ENCODE assay signal across 12 mouse cellular contexts in the genomic region with DNA sequence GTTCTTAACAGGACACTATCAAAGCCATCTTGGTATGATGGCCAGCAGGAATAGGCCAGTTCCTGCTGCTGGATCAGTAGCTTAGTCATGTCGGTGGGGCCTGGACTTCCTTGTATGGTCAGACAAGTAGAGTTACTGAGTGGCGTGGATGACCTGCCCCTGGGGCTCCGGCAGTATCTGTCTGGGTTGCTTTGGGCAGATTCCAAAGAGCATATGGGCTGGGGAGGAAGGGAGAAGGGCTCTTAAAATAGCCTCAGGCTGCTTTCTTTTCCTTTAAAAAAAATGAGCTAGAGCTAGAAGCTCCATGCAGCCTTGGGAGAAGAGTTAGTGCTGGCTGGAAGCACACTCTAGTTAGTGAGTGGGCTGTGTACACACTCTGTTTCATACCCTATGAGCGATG. TPM values are rescaled to one million over a fixed set of nuclear protein-coding genes. Genes with fewer than 3 reads are reported as not detected.
DNase-seq lines count a peak whose midpoint lies in the region; TF ChIP-seq lines count a peak whose summit lies in the region.
"Had no signal": no experiment of that assay in that cellular context is flagged by ENCODE, and none has a peak within 500 bp of the region (broad histone marks: within the 10 kb centered on the region; RNA-seq: fewer than 3 reads in every experiment).

No protein-coding gene starts in this region.

- intact Hi-C loops in left cerebral cortex, adult 2 months (cut with DNase I) = no loop called here
- intact Hi-C loops in left cerebral cortex, postnatal 36 days (cut with DNase I) = no loop called here

- peak in 1 of 2 experiments; percentile 43 for DNase-seq in left cerebral cortex, adult 2 months (ENCODE audit: extremely low spot score in 1 of 2, low spot score in 2 of 2)
- no peak for DNase-seq in left cerebral cortex, adult 11 months (ENCODE audit: low spot score)
- DNase-seq in cerebellum, adult 18-20 months = peak; percentile 49 to 54
- DNase-seq in cerebellum, postnatal 25 days = peak; percentile 64 to 71
- peak; percentile 45 to 55 for DNase-seq in left cerebral cortex, postnatal 36 days (ENCODE audit: low spot score in 2 of 2)
- DNase-seq in adrenal gland, adult 18-20 months (ENCODE audit: low spot score in 2 of 2) = no peak
- DNase-seq in gastrocnemius, adult 18-20 months (ENCODE audit: low spot score) = no peak
- DNase-seq: embryo, embryonic 11 days; kidney, adult 9 months; lung, postnatal 14 days had no signal

- peak overlapping the region; percentile 74 for H3K27ac ChIP-seq in left cerebral cortex, adult 2 months
- H3K27ac ChIP-seq: midbrain, embryonic 15.5 days; neural tube, embryonic 13.5 days had no signal

- H3K4me3 ChIP-seq in left cerebral cortex, adult 2 months = no peak overlapping the region
- H3K4me3 ChIP-seq: midbrain, embryonic 15.5 days; neural tube, embryonic 13.5 days had no signal

- no peak for TF ChIP-seq CTCF in left cerebral cortex, adult 2 months (IDR thresholded peaks at IDR 0.05)

RNA-seq across cellular contexts. Expression of a gene that starts 18.3 kb away (rescaled TPM):
- total RNA-seq in left cerebral cortex, adult 2 months (2021) = 100 to 1,000 TPM; 299 to 307 TPM
- total RNA-seq in left cerebral cortex, postnatal 36 days (2021) = 100 to 1,000 TPM; 266 to 272 TPM
- 100 to 1,000 TPM in 1 of 2 experiments, 10 to 100 TPM in 1; 96.3 to 122 TPM for total RNA-seq in adrenal gland, adult 18-20 months (2021)
- 1 to 10 TPM; 4.6 to 7.9 TPM for total RNA-seq in gastrocnemius, adult 18-20 months (2021)

Comparison
In these comparisons a context has a peak if more than half of its experiments do, and no peak if none do; other contexts are left out.
1. DNase-seq: peak in cerebellum, adult 18-20 months (2 of 2), cerebellum, postnatal 25 days (2 of 2) and left cerebral cortex, postnatal 36 days (2 of 2); none in left cerebral cortex, adult 11 months (single experiment), adrenal gland, adult 18-20 months (0 of 2) and gastrocnemius, adult 18-20 months (single experiment).
2. RNA of a gene that starts 18.3 kb away (total RNA-seq): 299 to 307 TPM in left cerebral cortex, adult 2 months, 266 to 272 TPM in left cerebral cortex, postnatal 36 days and 96.3 to 122 TPM in adrenal gland, adult 18-20 months; 4.6 to 7.9 TPM in gastrocnemius, adult 18-20 months; every median in the first group is over 10 times any median in the second.